Mouse (Mus musculus) cerebellum, postnatal 4 days (tissue): ENCODE data around the gene Kcnh6.

Source experiments
- DNase-seq, 2 experiments: peaks; one replicate each; pipeline ENCODE4 v3.0.0; 2022; ENCODE audit warnings: low spot score in 2 of 2, mixed read lengths in 1 of 2

The Kcnh6 gene

DNA sequence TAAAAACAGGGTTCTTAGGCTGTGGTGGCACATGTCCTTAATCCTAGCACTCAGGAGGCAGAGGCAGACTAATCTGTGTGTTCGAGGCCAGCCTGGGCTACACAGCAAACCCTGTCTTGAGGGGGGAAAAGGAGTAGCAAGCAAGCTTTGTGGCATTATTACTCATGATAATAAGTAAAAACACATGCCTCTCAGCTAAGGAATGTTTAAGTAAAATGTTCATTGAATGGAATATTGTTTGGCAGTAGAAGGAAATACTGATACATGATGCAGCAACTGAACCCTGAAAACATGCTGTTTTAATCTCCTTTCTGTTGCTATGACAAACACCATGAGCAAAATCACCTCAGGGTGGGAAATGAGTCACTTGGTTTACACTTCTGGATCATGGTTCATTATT, 53.4 kb downstream of the Kcnh6 start:
- DNase-seq = no peak

DNA sequence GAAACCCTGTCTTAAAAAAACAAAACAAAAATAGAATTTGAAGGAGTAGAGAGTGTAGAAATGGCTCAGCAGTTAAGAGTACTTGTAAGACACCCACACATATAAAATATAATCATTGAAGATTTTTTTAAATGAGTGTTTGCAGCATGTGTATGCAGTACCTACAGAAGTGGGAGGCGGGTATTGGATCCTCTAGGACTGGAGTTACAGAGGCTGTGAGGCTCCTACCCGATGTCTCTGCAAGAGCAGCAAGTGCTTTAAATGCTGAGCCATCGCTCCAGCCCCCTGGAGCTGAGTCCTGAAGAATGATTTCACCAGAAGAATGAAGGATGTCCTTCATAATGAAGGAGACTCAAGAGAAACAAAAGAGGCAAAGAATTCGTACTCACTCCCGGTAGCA, 55.8 kb downstream of the Kcnh6 start:
- DNase-seq = no peak

DNA sequence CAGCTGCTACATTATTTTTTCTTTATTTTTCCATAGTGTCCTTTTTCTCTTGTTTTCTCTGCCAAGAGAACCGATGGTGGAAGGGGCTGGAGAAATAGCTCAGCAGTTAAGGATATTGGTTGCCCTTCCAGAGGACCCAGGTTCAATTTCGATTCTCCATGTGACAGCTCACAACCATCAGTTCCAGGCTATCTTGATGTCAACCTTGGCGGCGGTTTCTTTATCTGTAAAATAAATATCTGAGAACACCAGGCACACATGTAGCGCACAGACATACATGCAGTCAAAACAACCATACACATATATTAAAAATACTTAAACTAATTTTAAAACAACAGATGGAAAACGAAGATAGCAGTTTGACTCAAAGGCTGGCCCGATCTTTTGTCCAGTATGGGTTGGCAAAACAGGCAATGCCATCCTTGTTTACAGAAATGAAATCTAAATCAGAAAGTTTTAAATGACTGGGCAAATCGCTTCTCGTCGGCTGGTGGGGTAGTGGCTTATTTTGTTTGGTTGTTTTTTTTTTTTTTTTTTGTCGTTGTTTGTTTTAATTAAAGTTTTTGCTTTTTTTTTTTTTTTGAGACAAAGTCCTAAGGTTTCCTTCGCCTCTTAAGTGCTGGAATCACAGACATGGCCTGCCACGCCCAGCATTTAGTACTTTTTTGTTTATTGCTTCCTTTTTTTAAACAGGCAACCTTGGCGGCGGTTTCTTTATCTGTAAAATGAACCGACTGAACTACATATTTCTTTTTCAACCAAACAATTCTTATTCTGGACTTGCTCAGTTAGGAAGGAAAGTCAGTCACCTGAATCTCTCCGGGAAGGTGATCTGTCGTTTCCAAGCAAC, 57.4 kb downstream of the Kcnh6 start:
- DNase-seq = no peak

DNA sequence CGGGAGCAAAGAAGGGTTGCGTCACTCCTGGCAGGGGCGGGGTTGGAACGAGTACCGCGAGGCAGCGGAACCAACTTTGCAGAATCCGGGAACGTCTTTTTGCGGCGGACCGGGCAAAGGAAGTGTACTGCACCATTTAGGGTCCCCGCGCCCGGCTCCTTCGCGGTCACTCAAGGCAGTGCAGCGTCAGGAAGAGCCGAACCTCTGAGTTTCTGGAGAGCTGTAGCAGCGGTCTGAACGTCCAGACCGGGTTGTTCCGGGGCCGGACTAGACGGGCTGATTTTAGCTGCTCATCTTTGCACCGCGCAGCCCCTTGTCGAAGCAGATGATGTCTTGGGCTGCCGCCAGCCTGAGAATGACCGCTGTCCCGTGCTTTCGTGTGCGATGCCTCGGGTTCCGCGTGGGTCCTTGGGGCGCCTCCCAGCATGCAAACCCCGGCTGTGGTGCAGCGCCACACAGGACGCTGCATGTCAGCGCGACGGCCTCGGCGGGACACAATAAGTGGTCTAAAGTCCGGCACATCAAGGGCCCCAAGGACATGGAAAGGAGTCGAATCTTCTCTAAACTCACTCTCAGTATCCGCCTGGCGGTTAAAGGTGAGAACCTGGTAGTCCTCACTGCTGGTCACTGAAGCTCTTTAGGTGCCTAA, 58.1 kb downstream of the Kcnh6 start, which contains the start of gene Taco1:
Gene Taco1 (plus strand): TSS at position 139 of the 649 bp plus-strand sequence.
- peak; percentile 91 to 93 for DNase-seq

DNA sequence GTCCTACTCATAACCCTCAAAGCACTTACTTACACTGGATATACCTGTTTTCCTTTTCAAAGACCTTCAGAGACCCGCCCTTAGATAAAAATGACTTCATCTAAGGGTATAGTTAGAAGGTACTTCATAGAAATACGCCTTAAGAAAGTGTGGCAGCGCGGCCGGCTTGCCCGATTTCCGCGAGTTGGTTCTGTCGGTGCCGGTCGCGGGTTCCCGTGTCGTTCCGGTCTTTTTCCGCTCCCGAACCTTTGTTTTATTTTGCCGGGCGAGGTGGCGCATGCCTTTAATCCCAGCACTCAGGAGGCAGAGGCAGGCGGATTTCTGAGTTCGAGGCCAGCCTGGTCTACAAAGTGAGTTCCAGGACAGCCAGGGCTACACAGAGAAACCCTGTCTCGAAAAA, 58.7 kb downstream of the Kcnh6 start:
- peak in 1 of 2 experiments; percentile 47 for DNase-seq

DNA sequence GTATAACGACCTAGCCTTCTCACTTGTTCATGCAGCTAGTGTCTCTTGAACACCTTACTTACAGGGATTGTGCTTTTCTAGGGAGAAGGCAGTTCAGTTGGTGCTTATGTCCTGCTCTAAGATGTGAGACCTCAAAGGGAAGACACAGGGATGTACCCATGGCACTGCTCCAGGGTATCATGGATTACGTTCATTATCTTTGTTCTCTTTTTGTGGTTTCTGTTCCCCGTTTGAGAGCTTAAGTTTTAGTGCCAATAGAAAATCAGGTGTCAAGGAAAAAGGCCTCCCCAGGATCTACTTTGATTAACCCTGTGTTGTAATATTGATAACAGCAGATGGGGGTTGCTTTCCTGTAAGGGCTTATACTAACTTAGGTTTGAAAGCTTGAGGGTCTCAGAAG, 65.8 kb downstream of the Kcnh6 start:
- no peak for DNase-seq

DNA sequence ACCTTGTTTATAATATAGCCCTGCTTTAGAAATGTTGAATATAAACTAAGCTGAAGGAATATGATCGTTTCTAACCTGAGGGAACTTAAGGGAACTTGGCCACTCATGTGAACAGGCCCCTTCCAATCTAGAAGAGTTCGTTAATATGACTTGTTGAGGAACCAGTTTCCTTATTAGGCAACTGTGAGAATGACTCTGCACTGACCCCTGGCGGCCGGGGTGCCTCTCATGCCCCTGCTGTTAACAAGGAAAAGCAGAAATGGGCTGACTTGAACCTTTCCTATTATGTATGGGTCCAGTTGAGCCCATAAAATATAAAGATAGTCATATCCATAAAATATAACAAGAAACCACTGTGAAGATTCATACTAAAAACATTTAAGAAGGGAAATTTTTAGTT, 68.4 kb downstream of the Kcnh6 start:
- peak in 1 of 2 experiments; percentile 61 for DNase-seq
